Mouse (Mus musculus): ENCODE data around the gene 2410004B18Rik.

DNA sequence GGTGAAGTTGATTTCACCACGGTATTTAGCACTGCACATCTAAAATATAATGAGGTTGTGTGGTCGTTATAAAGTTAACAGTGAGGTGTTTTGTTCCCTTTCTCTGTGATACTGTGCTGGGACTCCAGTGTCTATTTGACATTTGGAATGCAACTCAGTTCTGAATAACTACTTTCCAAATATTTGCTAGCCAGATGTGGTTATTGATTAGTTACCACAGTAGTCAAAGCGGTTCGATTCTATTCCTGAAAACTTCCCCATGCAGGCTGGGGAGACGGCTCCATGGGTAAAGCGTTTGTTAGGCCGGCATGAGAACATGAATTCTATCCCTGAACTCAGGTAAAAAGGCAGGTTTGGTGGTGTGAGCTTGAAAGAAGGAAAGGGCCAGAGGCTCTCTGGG, 25.3 kb upstream of the 2410004B18Rik start:
- no peak for TF ChIP-seq CTCF (IDR thresholded peaks at IDR 0.05; ENCODE audit: extremely low read depth, insufficient read length, insufficient replicate concordance, low read depth, low read length)
- no peak for TF ChIP-seq POLR2A (IDR thresholded peaks at IDR 0.05; ENCODE audit: low read depth, low read length)
